Mouse (Mus musculus): Measurements from ENCODE around the gene Ino80b.
A peak's percentile ranks its signal among the peaks of the same experiment; 100 is the strongest.

- peak; percentile 90 for TF ChIP-seq CTCF (IDR thresholded peaks at IDR 0.05; ENCODE audit: control insufficient read depth, insufficient read depth, insufficient replicate concordance, low read depth, low read length)
- TF ChIP-seq POLR2A (IDR thresholded peaks at IDR 0.05; ENCODE audit: control insufficient read depth, low read depth, low read length) = no peak
These were observed 17.4 kb downstream of the Ino80b start for GRCm38 (mm10) chr6:83107566-83108400.

Measured in testis, adult 2 months (tissue).